Mouse (Mus musculus): ENCODE data around the gene 2010111I01Rik.

GRCm38 (mm10) chr13:63293647-63294046, 329.0 kb downstream of the 2010111I01Rik start:
- TF ChIP-seq CTCF (IDR thresholded peaks at IDR 0.05; ENCODE audit: low read depth, low read length) (no peak), POLR2A (IDR thresholded peaks at IDR 0.05; ENCODE audit: extremely low read depth, insufficient read depth, low read length) (no peak)
